Mouse (Mus musculus) gastrocnemius, postnatal 25 days (tissue): Measurements from ENCODE around the gene Itm2b. TPM values are rescaled to one million over a fixed set of nuclear protein-coding genes. Genes with fewer than 3 reads are reported as not detected.

Source experiments
- DNase-seq: peaks from one replicate; pipeline ENCODE4 v3.0.0; 2022
- total RNA-seq, 2 experiments: library from RNA; stranded (reverse); gene quantifications; 1 replicate in 1 of 2; 2 replicates in 1 of 2; pipeline ENCODE4 v1.2.3; 2021

Itm2b gene
- total RNA-seq, 2 experiments from 2014 or later: 244 to 301 TPM

- peak; percentile 53 for DNase-seq
Observed at GRCm38 (mm10) chr14:73324634-73325455, 60.2 kb downstream of the Itm2b start.

DNA sequence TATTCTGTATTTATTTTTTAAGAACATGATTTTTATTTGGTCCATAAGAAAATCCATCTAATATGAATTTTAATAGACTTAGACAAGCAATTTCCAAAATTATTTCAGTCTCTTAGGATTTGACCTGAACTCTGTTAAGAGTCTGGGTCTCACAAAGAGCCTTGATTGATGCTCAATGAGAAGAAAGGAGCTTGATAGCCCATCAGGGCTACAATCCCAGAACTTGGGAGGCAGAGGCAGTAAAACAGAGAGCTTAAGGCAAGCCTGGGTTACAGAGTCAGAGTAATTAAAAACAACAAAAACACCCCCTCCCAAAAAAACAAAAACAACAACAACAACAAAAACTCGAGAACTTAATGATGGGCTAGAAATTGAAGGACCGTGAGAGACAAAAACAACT lies 61.1 kb downstream of the Itm2b start:
- no peak for DNase-seq

GRCm38 (mm10) chr14:73322142-73322541 lies 62.9 kb downstream of the Itm2b start:
- DNase-seq: no peak

DNA sequence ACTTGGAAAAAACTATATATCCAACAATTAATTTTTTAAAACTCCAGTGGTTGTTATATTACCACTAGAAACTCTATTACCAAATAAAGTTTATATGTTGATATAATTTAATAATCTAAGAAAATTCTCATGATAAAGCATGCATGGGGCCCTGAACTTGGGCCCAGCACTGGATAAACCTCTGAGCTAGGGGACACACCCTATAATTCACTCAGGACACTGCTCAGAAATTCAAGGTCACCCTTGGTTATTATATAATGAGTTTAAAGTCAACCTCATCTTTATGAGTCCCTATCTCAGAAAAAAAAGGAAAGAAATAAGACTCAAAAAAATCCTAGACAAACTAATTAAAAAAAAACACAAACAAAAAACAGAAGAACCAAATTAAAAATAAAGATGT lies 68.2 kb downstream of the Itm2b start:
- DNase-seq: no peak

DNA sequence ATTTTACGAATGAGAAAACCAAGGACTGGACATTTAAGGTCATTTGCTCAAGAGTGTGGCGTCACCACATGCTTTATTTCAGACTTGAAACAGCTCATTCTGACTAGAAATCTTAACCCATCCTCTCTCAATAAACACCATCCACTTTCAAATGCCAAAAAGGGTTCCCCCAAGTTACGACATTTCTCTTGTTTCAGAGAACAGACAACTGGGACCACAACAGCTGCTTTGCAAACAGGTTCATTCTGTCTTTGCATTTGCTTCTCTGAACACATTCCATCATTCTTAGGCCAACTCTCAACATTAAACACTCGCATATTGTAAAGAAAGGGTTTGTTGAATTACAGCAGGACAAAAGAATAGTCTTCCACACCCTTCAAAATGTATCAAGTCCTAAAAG lies 71.2 kb downstream of the Itm2b start:
- DNase-seq: no peak

GRCm38 (mm10) chr14:73313396-73313795 lies 71.7 kb downstream of the Itm2b start:
- DNase-seq: no peak

DNA sequence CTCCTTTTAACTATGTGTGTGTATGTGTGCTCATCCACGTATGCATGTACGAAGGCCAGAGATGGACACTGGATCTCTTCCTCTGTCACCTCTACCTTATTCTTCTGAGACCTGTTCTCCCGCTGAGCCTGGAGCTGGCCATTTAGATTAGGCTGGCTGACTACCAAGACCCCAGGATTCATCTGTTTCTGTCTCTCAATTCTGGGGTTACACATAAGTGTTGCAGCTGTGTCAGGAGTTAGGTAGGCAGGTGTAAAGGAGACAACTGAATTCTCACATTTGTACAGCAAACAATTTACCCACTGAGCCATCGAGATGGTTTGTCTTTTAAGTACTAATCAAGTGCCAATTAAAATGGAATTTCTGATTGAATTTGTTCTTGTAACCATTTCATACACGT lies 72.2 kb downstream of the Itm2b start:
- no peak for DNase-seq

Other genes starting within 250 kb of the Itm2b start
- 1 to 10 TPM; 1.5 to 1.6 TPM for gene Lpar6, start 147.4 kb downstream of the Itm2b start, total RNA-seq
- 10 to 100 TPM; 13.8 to 17.7 TPM for gene Rb1, start 59.5 kb downstream of the Itm2b start, total RNA-seq
- gene Med4, start 124.7 kb upstream of the Itm2b start, total RNA-seq: 10 to 100 TPM; 12.4 to 12.9 TPM
- 100 to 1,000 TPM; 494 to 525 TPM for gene Sucla2, start 140.0 kb upstream of the Itm2b start, total RNA-seq
- 1 to 10 TPM; 4.7 to 4.8 TPM for gene Nudt15, start 163.0 kb upstream of the Itm2b start, total RNA-seq